Mouse (Mus musculus): ENCODE data around the gene Prepl. TPM values are rescaled to one million over a fixed set of nuclear protein-coding genes. Genes with fewer than 3 reads are reported as not detected.

Gene Prepl
- polyA plus RNA-seq, 1 experiment from 2014 or later, result 4.5 TPM

- Histone ChIP-seq H3K9me3 (ENCODE audit: low read length) (no peaks in the 10 kb centered on the region), H3K9ac (replicated peaks) (no peak overlapping the region; the same call in 1 of the 2 replicates), H3K4me2 (ENCODE audit: low read depth, low read length) (peak overlapping the region; percentile 94), H3K36me3 (replicated peaks; ENCODE audit: insufficient read depth, low read length) (no peaks in the 10 kb centered on the region), H3K27ac (ENCODE audit: low read depth) (no peak overlapping the region), H3K27me3 (ENCODE audit: insufficient read depth, low read length) (no peaks in the 10 kb centered on the region), H3K4me1 (ENCODE audit: insufficient read depth) (peaks cover 17% of the 10 kb centered on the region), H3K4me3 (ENCODE audit: low read depth, low read length) (peak overlapping the region; percentile 79; the same call in 1 of the 2 replicates)
- ATAC-seq, result no peak
- no peak for DNase-seq
- WGBS (ENCODE audit: insufficient replicate concordance), result 60% methylated on average over 6 of the region's 6 CpGs
- TF ChIP-seq CTCF (IDR thresholded peaks at IDR 0.05; ENCODE audit: low read depth), result no peak
- no peak for TF ChIP-seq EP300 (IDR thresholded peaks at IDR 0.05; ENCODE audit: low read depth)
These were observed 1.0 kb downstream of the Prepl start for GRCm38 (mm10) chr17:85089011-85089410.

- H3K9me3 ChIP-seq (ENCODE audit: low read length), result no peaks in the 10 kb centered on the region
- ATAC-seq, result no peak
- H3K27me3 ChIP-seq (ENCODE audit: insufficient read depth, low read length), result no peaks in the 10 kb centered on the region
- DNase-seq, result no peak
- no peaks in the 10 kb centered on the region for H3K36me3 ChIP-seq (replicated peaks; ENCODE audit: insufficient read depth, low read length)
- peaks cover 17% of the 10 kb centered on the region for H3K4me1 ChIP-seq (ENCODE audit: insufficient read depth)
- no peak overlapping the region for H3K4me2 ChIP-seq (ENCODE audit: low read depth, low read length)
- no peak overlapping the region for H3K4me3 ChIP-seq (ENCODE audit: low read depth, low read length)
- H3K9ac ChIP-seq (replicated peaks), result no peak overlapping the region
- no peak overlapping the region for H3K27ac ChIP-seq (ENCODE audit: low read depth)
- 87% methylated on average over 11 of the region's 11 CpGs for WGBS (ENCODE audit: insufficient replicate concordance)
- TF ChIP-seq CTCF (IDR thresholded peaks at IDR 0.05; ENCODE audit: low read depth) (no peak), EP300 (IDR thresholded peaks at IDR 0.05; ENCODE audit: low read depth) (no peak)
These were observed 1.6 kb downstream of the Prepl start for GRCm38 (mm10) chr17:85088401-85088800.

- Histone ChIP-seq H3K27ac (ENCODE audit: low read depth) (no peak overlapping the region), H3K4me1 (ENCODE audit: insufficient read depth) (peaks cover 17% of the 10 kb centered on the region), H3K27me3 (ENCODE audit: insufficient read depth, low read length) (no peaks in the 10 kb centered on the region), H3K9me3 (ENCODE audit: low read length) (no peaks in the 10 kb centered on the region), H3K36me3 (replicated peaks; ENCODE audit: insufficient read depth, low read length) (no peaks in the 10 kb centered on the region), H3K4me2 (ENCODE audit: low read depth, low read length) (no peak overlapping the region), H3K9ac (replicated peaks) (no peak overlapping the region), H3K4me3 (ENCODE audit: low read depth, low read length) (no peak overlapping the region)
- TF ChIP-seq EP300 (IDR thresholded peaks at IDR 0.05; ENCODE audit: low read depth), result no peak
- TF ChIP-seq CTCF (IDR thresholded peaks at IDR 0.05; ENCODE audit: low read depth), result no peak
- DNase-seq, result no peak
- ATAC-seq, result no peak
- 82% methylated on average over 5 of the region's 5 CpGs for WGBS (ENCODE audit: insufficient replicate concordance)
These were observed 2.5 kb downstream of the Prepl start for GRCm38 (mm10) chr17:85087591-85087990.

GRCm38 (mm10) chr17:85086501-85086900, 3.5 kb downstream of the Prepl start:
- Histone ChIP-seq H3K4me2 (ENCODE audit: low read depth, low read length) (no peak overlapping the region), H3K4me1 (ENCODE audit: insufficient read depth) (peaks cover 14% of the 10 kb centered on the region), H3K36me3 (replicated peaks; ENCODE audit: insufficient read depth, low read length) (no peaks in the 10 kb centered on the region), H3K4me3 (ENCODE audit: low read depth, low read length) (no peak overlapping the region), H3K27ac (ENCODE audit: low read depth) (no peak overlapping the region), H3K27me3 (ENCODE audit: insufficient read depth, low read length) (no peaks in the 10 kb centered on the region), H3K9me3 (ENCODE audit: low read length) (no peaks in the 10 kb centered on the region), H3K9ac (replicated peaks) (no peak overlapping the region)
- 73% methylated on average over 1 of the region's 1 CpGs for WGBS (ENCODE audit: insufficient replicate concordance)
- ATAC-seq (no peak), DNase-seq (no peak)
- TF ChIP-seq EP300 (IDR thresholded peaks at IDR 0.05; ENCODE audit: low read depth), result no peak
- no peak for TF ChIP-seq CTCF (IDR thresholded peaks at IDR 0.05; ENCODE audit: low read depth)

GRCm38 (mm10) chr17:85085335-85085734, 4.7 kb downstream of the Prepl start:
- Histone ChIP-seq H3K27ac (ENCODE audit: low read depth) (no peak overlapping the region), H3K36me3 (replicated peaks; ENCODE audit: insufficient read depth, low read length) (0 out of 2 replicates have a peak, but pooled peaks cover 4% of the 10 kb centered on the region), H3K9ac (replicated peaks) (no peak overlapping the region), H3K4me3 (ENCODE audit: low read depth, low read length) (no peak overlapping the region), H3K4me2 (ENCODE audit: low read depth, low read length) (no peak overlapping the region), H3K4me1 (ENCODE audit: insufficient read depth) (peaks cover 9% of the 10 kb centered on the region), H3K9me3 (ENCODE audit: low read length) (no peaks in the 10 kb centered on the region), H3K27me3 (ENCODE audit: insufficient read depth, low read length) (no peaks in the 10 kb centered on the region)
- no peak for TF ChIP-seq CTCF (IDR thresholded peaks at IDR 0.05; ENCODE audit: low read depth)
- no peak for TF ChIP-seq EP300 (IDR thresholded peaks at IDR 0.05; ENCODE audit: low read depth)
- DNase-seq, result no peak
- WGBS (ENCODE audit: insufficient replicate concordance), result 44% methylated on average over 2 of the region's 2 CpGs
- no peak for ATAC-seq

- H3K4me1 ChIP-seq (ENCODE audit: insufficient read depth), result no peaks in the 10 kb centered on the region
- no peak for TF ChIP-seq EP300 (IDR thresholded peaks at IDR 0.05; ENCODE audit: low read depth)
- TF ChIP-seq CTCF (IDR thresholded peaks at IDR 0.05; ENCODE audit: low read depth), result no peak
- H3K9ac ChIP-seq (replicated peaks), result no peak overlapping the region
- H3K27ac ChIP-seq (ENCODE audit: low read depth), result no peak overlapping the region
- H3K27me3 ChIP-seq (ENCODE audit: insufficient read depth, low read length), result no peaks in the 10 kb centered on the region
- ATAC-seq (no peak), DNase-seq (no peak)
- peaks cover 14% of the 10 kb centered on the region for H3K36me3 ChIP-seq (replicated peaks; ENCODE audit: insufficient read depth, low read length)
- 85% methylated on average over 11 of the region's 11 CpGs for WGBS (ENCODE audit: insufficient replicate concordance)
- H3K4me2 ChIP-seq (ENCODE audit: low read depth, low read length), result no peak overlapping the region
- no peak overlapping the region for H3K4me3 ChIP-seq (ENCODE audit: low read depth, low read length)
- no peaks in the 10 kb centered on the region for H3K9me3 ChIP-seq (ENCODE audit: low read length)
These were observed 9.3 kb downstream of the Prepl start for GRCm38 (mm10) chr17:85080781-85081180.

GRCm38 (mm10) chr17:85079276-85079675, 10.8 kb downstream of the Prepl start:
- WGBS (ENCODE audit: insufficient replicate concordance), result 83% methylated on average over 3 of the region's 3 CpGs
- no peak for TF ChIP-seq CTCF (IDR thresholded peaks at IDR 0.05; ENCODE audit: low read depth)
- TF ChIP-seq EP300 (IDR thresholded peaks at IDR 0.05; ENCODE audit: low read depth), result no peak
- no peak for DNase-seq

More at GRCm38 (mm10) chr17:85079276-85079675, 10.8 kb downstream of the Prepl start:
- Histone ChIP-seq H3K27me3 (ENCODE audit: insufficient read depth, low read length) (no peaks in the 10 kb centered on the region), H3K9me3 (ENCODE audit: low read length) (no peaks in the 10 kb centered on the region), H3K27ac (ENCODE audit: low read depth) (no peak overlapping the region), H3K4me1 (ENCODE audit: insufficient read depth) (no peaks in the 10 kb centered on the region), H3K4me3 (ENCODE audit: low read depth, low read length) (no peak overlapping the region), H3K36me3 (replicated peaks; ENCODE audit: insufficient read depth, low read length) (peaks cover 14% of the 10 kb centered on the region), H3K4me2 (ENCODE audit: low read depth, low read length) (no peak overlapping the region), H3K9ac (replicated peaks) (no peak overlapping the region)
- ATAC-seq, result no peak

Measured in liver, postnatal 0 days (tissue).